Mouse (Mus musculus) brain, embryonic 14.5 days (tissue): ENCODE measurements at regions not wholly inside any gene's neighbourhood (a gene's known extent, or its start where the extent isn't known, plus 50 kb on each side); places are given as distances from the start of the nearest gene placed in this dataset.

Experiments used
- CTCF ChIP-seq: fragments of 200-500 bp; IDR thresholded peaks from 2 replicates; pipeline ENCODE4 v1.5.1; 2012; ENCODE audit warnings: inconsistent platforms, mild to moderate bottlenecking, moderate library complexity, borderline replicate concordance; ENCODE audit not compliant: insufficient read depth, insufficient read length; ENCODE audit errors: extremely low read depth
- POLR2A ChIP-seq: fragments of 200-500 bp; IDR thresholded peaks from 2 replicates; pipeline ENCODE4 v1.6.1; 2012; ENCODE audit warnings: mild to moderate bottlenecking, inconsistent platforms, borderline replicate concordance; ENCODE audit not compliant: poor library complexity, insufficient read depth, insufficient read length, severe bottlenecking; ENCODE audit errors: extremely low read depth

- TF ChIP-seq POLR2A (no peak), CTCF (no peak)
Observed at GRCm38 (mm10) chr10:117478931-117479280, 99.1 kb upstream of the Cpsf6 start.
